Mouse (Mus musculus) c-Kit-negative CD71-positive TER-119-positive erythroid progenitor cells, embryonic 14.5 days (primary cell): Measurements from ENCODE around the gene Olfr605.
"Not testable (repeated sequence)": the region's sequence is repeated elsewhere in the genome, so short reads cannot be mapped to it uniquely, and the experiment has no call there.

Experiments used
- DNase-seq: peaks from one replicate; pipeline ENCODE4 v3.0.0-alpha.2; 2013; ENCODE audit warnings: low read depth, low spot score

The Olfr605 gene

GRCm38 (mm10) chr7:103445339-103445738 is at the start of gene Olfr605:
TSS of gene Olfr605 (minus strand) at chr7:103445439.
- DNase-seq = no peak

- DNase-seq = not testable (repeated sequence)
Measured at GRCm38 (mm10) chr7:103477106-103477505, 31.9 kb upstream of the Olfr605 start.

GRCm38 (mm10) chr7:103469577-103469976 is 24.3 kb upstream of the Olfr605 start, which contains the start of gene Olfr608:
TSS of gene Olfr608 (plus strand) at chr7:103469877.
- no peak for DNase-seq

DNA sequence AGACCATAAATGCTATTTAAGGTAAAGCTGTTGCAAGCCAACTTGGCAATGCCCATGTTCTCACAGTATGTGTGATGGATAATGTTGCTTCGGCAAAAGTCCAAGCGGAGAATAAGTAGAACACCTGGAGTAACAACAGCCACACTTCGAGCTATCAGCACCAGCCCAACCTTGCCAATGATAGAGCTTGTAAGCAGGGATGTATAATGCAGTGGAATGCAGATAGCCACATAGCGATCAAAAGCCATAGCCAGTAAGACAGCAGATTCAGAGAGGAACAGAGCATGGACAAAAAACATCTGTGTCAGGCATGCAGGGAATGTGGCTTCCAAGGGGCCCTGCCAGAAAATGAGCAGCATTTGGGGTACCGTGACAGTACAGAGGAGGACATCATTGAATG is 15.4 kb upstream of the Olfr605 start:
- DNase-seq = no peak

- no peak for DNase-seq
Measured at GRCm38 (mm10) chr7:103448746-103449145, 3.5 kb upstream of the Olfr605 start, which contains the start of gene Olfr606. TSS of gene Olfr606 (plus strand) at chr7:103449046.

- not testable (repeated sequence) for DNase-seq
Measured at GRCm38 (mm10) chr7:103414772-103415171, 30.5 kb downstream of the Olfr605 start, which contains the start of gene Usp17lc. TSS of gene Usp17lc (plus strand) at chr7:103415072.

GRCm38 (mm10) chr7:103406521-103407055 is 38.7 kb downstream of the Olfr605 start:
- not testable (repeated sequence) for DNase-seq

DNA sequence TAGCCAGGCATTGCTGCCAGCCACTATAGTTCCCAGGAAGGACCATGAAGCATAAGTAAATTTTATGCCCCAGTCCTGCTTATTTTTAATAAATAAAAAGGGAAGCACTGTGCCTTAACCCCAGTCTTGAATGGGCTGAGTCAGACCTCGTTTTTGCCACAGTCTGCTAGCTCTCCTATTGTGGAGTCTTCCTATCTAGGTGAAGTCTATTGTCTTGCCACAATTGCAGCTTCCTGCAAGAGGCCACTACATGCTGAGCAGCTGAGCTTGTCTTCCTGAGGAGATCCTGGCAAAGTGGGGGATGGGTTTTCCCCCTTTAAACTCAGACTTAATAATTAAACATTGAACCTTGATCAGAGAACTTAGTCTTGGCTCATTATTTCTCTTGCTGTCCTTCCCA is 46.3 kb downstream of the Olfr605 start:
- DNase-seq = no peak

DNA sequence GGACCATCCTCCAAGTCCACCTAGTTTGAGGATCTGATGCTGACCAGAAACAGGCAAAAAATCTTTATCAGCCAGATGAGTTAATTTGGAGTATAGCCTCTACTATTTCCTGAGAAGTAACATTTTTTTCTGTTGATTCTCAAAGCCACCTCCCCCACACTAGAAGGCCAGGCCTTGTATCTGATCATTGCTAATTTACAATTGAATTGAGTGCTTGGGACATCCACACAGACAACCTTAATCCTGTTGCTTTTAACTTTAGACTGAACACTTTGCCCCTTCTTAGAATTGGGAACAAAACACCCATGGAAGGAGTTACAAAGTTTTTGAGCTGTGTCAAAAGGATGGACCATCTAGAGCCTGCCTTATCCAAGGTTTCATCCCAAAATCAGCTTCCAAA is 47.5 kb downstream of the Olfr605 start:
- no peak for DNase-seq
